Mouse (Mus musculus) bone marrow macrophage, adult 2 months (primary cell): ENCODE results near the gene Nsun7. TPM values are rescaled to one million over a fixed set of nuclear protein-coding genes. Genes with fewer than 3 reads are reported as not detected.

Source experiments
- H3K27ac ChIP-seq: 2 replicates; pipeline ENCODE4 v1.5.1; 2012; ENCODE audit warnings: low read depth, low read length; ENCODE audit not compliant: insufficient read depth
- H3K4me1 ChIP-seq: 2 replicates; pipeline ENCODE4 v1.6.1; 2012; ENCODE audit warnings: low read length; ENCODE audit not compliant: control insufficient read depth, insufficient read depth
- H3K4me3 ChIP-seq: 2 replicates; pipeline ENCODE4 v1.5.1; 2012; ENCODE audit warnings: mild to moderate bottlenecking, low read length, moderate library complexity; ENCODE audit not compliant: insufficient read depth
- CTCF ChIP-seq: IDR thresholded peaks from 2 replicates; pipeline ENCODE4 v1.5.1; 2012; ENCODE audit warnings: low read depth, mild to moderate bottlenecking, low read length, moderate library complexity
- POLR2A ChIP-seq: IDR thresholded peaks from 2 replicates; pipeline ENCODE4 v1.6.1; 2012; ENCODE audit warnings: mild to moderate bottlenecking, low read depth, low read length, borderline replicate concordance
- polyA plus RNA-seq: library from polyadenylated mRNA; stranded (reverse); fragments of >200 nt; gene quantifications from 2 replicates; pipeline ENCODE4 v1.2.4, GENCODE M21; 2012; ENCODE audit not compliant: missing spikeins, insufficient read depth, insufficient read length

The Nsun7 gene
- not detected in 2 replicates for polyA plus RNA-seq

DNA sequence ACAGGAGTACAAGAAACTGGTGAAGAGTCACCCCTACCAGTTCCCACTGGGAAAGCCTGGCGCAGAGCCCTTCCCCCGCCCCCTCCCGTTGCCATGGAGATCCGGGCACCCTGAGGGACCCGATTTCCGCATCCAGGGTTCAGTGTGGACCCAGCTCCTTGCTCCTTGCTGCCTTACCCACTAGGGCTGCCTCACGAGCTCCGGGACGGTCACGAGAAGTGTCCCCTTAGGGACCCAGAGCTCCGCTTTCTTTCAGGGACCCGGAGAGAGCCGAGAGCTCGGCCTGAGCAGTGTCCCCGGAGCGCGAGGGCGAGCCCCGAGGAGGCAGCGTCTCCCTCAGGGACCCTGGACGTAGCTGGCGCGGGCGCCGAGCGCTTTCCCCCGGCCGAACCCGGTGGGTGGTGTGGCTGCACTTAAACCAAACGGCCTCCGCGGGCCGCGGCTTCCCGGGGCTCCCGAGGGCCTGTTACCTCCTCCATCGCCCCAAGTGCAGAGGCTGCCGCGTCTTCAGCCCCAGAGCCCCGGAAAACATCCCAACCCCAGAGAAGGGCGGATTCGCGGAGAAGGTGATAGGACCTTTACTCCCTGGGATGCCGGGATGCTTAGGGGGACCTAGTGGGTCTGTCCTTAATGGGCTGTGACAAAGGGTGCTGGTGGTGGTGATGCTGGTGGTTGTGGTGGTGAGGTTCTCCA, at the start of gene Nsun7:
TSS of gene Nsun7 (plus strand) at position 142 of the 693 bp plus-strand sequence.
- peak within 1 kb of the TSS; percentile 64 for H3K4me3 ChIP-seq
- H3K27ac ChIP-seq = no peak within 1 kb of the TSS
- no peaks in the 10 kb centered on the region; the same call in 1 of the 2 replicates for H3K4me1 ChIP-seq
- TF ChIP-seq CTCF = no peak
- TF ChIP-seq POLR2A = no peak

DNA sequence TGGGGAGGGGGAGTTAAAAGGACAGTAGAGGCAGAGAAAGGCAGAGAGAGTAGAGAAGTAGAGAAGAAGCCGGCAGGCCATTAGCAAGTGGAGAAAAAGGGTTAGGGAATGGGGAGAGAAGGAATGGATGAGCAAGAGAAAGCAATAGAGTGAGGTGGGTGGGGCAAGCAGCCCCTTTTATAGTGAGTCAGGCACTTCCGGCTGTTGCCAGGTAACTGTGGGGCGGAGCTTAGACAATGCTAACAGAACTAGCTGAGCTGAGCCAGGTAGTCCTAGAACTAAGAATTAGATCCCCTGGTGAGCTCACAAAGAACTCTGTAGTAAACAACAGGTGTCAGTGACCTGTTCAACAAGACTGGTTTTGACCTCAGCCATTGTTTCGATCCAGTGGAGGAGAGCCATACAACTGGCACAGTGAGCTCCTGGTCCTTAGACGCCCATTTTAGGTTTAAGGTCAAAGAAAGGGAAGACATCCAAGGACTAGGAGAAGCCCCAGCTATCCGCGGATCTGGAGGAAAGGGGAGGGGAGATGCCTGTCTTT, 45.2 kb upstream of the Nsun7 start:
- no peak for TF ChIP-seq POLR2A
- no peak for TF ChIP-seq CTCF

GRCm38 (mm10) chr5:66215569-66216277, 44.0 kb upstream of the Nsun7 start:
- TF ChIP-seq CTCF (no peak), POLR2A (no peak)
- Histone ChIP-seq H3K4me3 (no peak overlapping the region), H3K4me1 (peaks cover 4% of the 10 kb centered on the region), H3K27ac (no peak overlapping the region)

More for the DNA sequence above, 45.2 kb upstream of the Nsun7 start:
- Histone ChIP-seq H3K27ac (no peak overlapping the region), H3K4me1 (peaks cover 3% of the 10 kb centered on the region; the same call in 1 of the 2 replicates), H3K4me3 (no peak overlapping the region)

GRCm38 (mm10) chr5:66219692-66220091, 40.0 kb upstream of the Nsun7 start:
- peaks cover 4% of the 10 kb centered on the region for H3K4me1 ChIP-seq
- no peak overlapping the region for H3K4me3 ChIP-seq
- TF ChIP-seq POLR2A = no peak
- TF ChIP-seq CTCF = no peak
- no peak overlapping the region for H3K27ac ChIP-seq

DNA sequence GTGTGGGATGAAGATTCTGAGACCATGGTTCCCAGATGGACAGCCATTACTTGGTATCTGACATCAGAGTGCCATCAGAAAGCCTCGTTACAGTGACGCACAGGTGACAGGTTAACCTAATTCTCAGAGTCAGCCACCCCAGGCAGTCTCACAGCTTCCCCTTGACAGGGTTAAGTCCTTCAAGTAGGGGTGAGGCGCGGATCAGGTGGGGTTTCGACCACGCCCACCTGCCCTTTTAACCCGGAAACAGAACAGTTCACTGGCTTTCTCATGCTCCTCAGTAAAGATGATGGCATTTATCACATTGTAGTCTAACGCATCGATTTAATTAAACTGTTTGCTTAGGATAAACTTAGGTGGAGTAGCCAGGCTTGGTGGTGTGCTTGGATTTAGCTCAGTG, 39.1 kb upstream of the Nsun7 start:
- TF ChIP-seq CTCF (no peak), POLR2A (no peak)

DNA sequence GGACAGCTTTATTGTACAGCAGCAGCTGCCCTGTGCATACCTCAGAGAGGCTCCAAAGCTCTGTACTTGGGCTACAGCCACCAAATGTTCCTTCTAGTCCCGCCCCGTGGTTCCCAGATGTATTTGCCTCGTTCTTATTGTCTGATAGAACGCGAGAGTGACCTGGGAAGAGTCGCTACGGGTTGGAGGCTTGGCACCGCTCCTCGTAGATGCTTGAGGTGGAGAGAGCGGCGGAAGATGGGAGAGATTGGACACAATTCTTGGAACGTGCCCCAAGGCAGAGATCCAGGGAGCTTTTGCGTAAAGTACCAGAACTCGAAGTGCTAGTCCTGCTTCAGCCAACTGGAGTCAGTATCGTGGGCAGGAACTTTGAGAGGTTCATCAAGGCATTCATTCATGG, 36.8 kb upstream of the Nsun7 start:
- Histone ChIP-seq H3K4me1 (peaks cover 2% of the 10 kb centered on the region; the same call in 1 of the 2 replicates), H3K27ac (no peak overlapping the region), H3K4me3 (no peak overlapping the region)
- TF ChIP-seq CTCF (no peak), POLR2A (no peak)

More for the DNA sequence above, 39.1 kb upstream of the Nsun7 start:
- peaks cover 2% of the 10 kb centered on the region; the same call in 1 of the 2 replicates for H3K4me1 ChIP-seq
- no peak overlapping the region for H3K4me3 ChIP-seq
- no peak overlapping the region for H3K27ac ChIP-seq

DNA sequence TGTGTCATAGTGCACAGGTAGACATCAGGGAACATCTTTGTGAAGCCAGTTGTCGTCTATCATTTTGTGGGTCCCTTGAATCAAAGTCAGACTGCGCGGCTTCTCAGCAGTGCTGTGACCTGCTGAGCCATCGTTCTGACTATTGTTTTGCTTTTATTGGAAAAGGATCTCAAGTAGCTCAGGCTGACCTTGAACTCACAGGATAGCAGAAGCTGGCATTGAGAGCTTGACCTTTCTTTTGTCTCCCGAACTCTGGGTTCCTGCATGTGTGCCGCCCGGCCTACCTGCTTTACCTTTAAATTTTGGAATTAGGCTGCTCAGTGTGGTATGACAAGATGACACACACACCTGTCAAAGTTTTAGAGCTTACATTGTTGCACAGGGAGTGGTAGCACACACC, 33.2 kb upstream of the Nsun7 start:
- no peak overlapping the region for H3K4me3 ChIP-seq
- TF ChIP-seq CTCF (no peak), POLR2A (no peak)
- H3K4me1 ChIP-seq = peaks cover under 1% of the 10 kb centered on the region
- H3K27ac ChIP-seq = no peak overlapping the region

GRCm38 (mm10) chr5:66231660-66232269, 27.9 kb upstream of the Nsun7 start:
- H3K27ac ChIP-seq = no peak overlapping the region
- no peak for TF ChIP-seq POLR2A
- H3K4me1 ChIP-seq = peaks cover 9% of the 10 kb centered on the region
- no peak overlapping the region for H3K4me3 ChIP-seq

GRCm38 (mm10) chr5:66232456-66232855, 27.2 kb upstream of the Nsun7 start:
- Histone ChIP-seq H3K27ac (no peak overlapping the region), H3K4me3 (no peak overlapping the region), H3K4me1 (peaks cover 9% of the 10 kb centered on the region)
- TF ChIP-seq CTCF = no peak

- Histone ChIP-seq H3K4me1 (peaks cover 12% of the 10 kb centered on the region), H3K27ac (no peak overlapping the region), H3K4me3 (no peak overlapping the region)
- TF ChIP-seq CTCF = peak; percentile 43
- TF ChIP-seq POLR2A = no peak
These were observed 17.8 kb upstream of the Nsun7 start for GRCm38 (mm10) chr5:66241894-66242293.
